Mouse (Mus musculus) thymus, postnatal 14 days (tissue): ENCODE data around the gene Cd200r4.

Experiments used
- DNase-seq: peaks from one replicate; pipeline ENCODE4 v3.0.0; 2021

Gene Cd200r4

GRCm38 (mm10) chr16:44877595-44877994 lies 66.1 kb downstream of the Cd200r4 start:
- no peak for DNase-seq
